Mouse (Mus musculus) cerebellum, adult 11-12 months (tissue): ENCODE data around the gene Lcn5.
"Not testable (repeated sequence)": the region's sequence is repeated elsewhere in the genome, so short reads cannot be mapped to it uniquely, and the experiment has no call there.

ENCODE experiments used
- DNase-seq: peaks from one replicate; pipeline ENCODE4 v3.0.0; 2022

Gene Lcn5

GRCm38 (mm10) chr2:25682426-25682825 is 24.7 kb downstream of the Lcn5 start, which contains the start of gene Lcn10:
Gene Lcn10 (plus strand): TSS chr2:25682726.
- no peak for DNase-seq

GRCm38 (mm10) chr2:25686941-25687340 is 29.2 kb downstream of the Lcn5 start:
- DNase-seq: no peak

- peak; percentile 14 for DNase-seq
These were observed 36.9 kb downstream of the Lcn5 start for GRCm38 (mm10) chr2:25694605-25695004.

DNA sequence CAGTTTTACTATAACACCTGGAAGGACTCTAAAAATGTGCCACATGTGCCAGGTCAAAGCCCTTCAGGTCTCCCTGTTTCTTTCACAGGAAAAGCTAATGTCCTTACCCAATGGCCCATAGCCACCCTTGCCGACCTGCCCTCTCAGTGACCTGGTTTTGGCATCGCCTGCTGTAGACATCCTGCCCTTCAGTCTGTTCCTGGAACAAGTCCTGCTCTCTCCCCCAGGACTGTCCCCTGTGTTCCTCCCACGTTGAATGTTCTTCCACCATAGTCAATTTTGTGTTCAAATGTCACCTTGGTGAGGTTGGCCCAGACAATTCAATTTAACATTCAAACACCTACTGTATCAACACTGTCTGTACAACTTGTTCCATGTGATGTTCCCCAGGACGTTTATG is 39.2 kb downstream of the Lcn5 start:
- no peak for DNase-seq

DNA sequence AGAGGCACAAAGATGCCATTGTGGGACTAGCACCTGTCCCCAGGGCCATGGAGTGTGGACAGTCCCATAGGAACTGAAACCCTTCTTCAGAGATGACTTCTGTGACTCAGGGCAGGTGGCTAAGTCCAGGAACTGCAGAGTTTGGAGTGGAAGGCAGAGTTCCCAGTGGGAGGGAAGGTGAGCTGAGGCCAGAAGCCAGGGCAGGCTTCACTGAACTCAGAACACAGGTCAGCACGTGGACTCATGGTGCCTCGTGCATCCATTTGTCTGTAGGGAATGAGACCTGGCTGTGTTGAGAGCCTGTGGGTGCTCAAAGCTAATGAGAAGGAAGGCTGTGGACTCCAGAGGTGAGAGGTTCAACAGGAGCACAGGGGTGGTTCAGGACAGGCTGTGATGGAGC is 40.9 kb downstream of the Lcn5 start:
- DNase-seq: no peak

DNA sequence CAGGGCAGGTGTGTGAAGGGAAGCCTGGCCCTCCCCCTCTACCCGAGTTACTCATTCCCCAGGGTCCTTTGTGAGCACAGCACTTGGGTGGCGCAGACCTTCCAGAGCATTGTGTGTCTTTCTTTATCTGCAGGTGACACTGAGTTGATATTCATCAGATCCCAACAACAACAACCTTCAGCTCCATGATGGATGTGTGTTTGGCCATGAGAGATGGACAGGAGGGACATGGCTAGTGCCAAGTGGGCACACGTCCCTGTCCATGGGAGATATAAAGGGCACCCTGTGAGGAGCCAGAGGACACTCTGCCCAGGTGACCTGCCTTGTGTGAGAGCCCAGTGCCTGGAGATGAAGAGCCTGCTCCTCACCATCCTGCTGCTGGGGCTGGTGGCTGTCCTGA is 42.0 kb downstream of the Lcn5 start, which contains the start of gene Obp2a:
Gene Obp2a (plus strand): TSS at position 301 of the 400 bp plus-strand sequence.
- not testable (repeated sequence) for DNase-seq

- DNase-seq: no peak
These were observed 43.2 kb downstream of the Lcn5 start for GRCm38 (mm10) chr2:25701001-25701400.

GRCm38 (mm10) chr2:25703706-25704105 is 46.0 kb downstream of the Lcn5 start:
- no peak for DNase-seq

DNA sequence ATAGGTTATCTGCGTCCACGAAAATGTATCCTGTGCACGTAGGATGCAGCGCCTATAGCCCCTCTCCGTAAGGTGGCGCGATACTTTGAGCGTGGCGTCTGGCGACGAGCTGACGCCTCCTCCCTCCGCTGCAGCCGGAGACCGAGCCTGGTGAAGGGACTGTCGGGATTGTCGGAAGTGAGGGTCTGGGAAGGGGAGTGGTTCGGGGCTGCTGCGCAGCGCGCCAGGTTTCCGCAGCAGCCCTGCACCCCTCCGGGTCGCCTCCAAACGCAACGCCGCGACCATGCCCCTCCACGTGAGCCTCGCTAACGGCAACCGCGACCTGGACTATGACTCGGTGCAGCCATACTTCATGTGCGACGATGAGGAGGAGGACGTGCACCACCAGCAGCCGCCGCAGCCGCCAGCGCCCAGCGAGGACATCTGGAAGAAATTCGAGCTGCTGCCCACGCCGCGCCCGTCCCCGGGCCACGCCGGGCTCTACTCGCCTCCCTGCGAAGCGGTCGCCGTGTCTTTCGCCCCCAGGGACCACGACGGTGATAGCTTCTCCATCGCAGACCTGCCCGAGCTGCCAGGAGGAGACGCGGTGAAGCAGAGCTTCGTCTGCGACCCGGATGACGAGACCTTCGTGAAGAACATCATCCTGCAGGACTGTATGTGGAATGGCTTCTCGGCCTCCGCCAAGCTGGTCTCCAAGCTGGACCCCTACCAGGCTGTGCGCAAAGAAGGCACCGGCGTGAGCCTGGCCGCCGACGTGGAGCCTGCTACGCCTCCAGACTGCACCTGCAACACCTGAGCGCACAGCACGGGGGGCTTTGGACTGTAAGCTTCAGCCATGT is 49.1 kb downstream of the Lcn5 start, which contains the start of gene Bmyc:
Gene Bmyc (plus strand): TSS at position 97 of the 839 bp plus-strand sequence.
- peak; percentile 87 for DNase-seq

- peak; percentile 49 for DNase-seq
These were observed 50.4 kb downstream of the Lcn5 start for GRCm38 (mm10) chr2:25708121-25708520.

DNA sequence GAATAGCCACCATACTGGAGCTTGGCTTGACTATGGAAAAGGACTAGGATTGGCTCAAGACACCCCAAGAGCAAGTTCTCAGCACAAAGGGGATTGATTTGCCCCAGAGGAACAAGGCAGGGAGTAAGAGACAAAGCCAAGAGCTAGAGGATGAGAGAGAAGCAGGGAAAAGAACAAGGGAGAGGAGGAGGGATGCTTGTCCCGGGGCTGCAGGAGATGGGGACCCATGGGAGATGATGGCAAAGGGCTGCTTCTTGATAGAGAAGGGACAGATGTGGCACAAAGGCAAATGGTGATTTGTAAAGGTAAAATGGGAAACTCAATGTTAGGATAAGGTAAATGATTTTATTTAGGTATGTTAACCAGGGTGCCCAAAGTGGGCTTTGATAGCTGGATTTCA is 51.3 kb downstream of the Lcn5 start:
- DNase-seq: not testable (repeated sequence)

DNA sequence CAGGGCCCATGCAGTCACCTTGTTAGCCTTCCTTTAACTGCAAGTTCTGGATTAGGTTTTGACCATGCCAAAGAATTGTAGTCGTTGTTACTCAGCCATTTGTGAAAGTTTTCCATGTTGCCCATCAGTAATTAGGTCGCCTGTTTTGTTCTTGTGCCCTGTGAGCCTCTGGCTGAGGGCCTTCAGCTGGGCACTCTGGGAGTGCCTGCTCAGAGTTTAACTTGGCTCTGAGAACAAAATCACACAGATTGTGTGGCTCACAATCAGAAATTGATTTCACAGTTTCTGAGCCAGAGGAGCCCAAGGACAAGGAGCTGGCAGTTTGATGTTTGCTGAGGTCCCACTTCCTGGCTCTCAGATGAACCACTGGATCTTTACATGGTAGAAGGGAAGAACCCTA is 52.0 kb downstream of the Lcn5 start:
- DNase-seq: not testable (repeated sequence)
